Mouse (Mus musculus): ENCODE measurements at regions not wholly inside any gene's neighbourhood (a gene's known extent, or its start where the extent isn't known, plus 50 kb on each side); places are given as distances from the start of the nearest gene placed in this dataset.
A peak's percentile ranks its signal among the peaks of the same experiment; 100 is the strongest.

DNA sequence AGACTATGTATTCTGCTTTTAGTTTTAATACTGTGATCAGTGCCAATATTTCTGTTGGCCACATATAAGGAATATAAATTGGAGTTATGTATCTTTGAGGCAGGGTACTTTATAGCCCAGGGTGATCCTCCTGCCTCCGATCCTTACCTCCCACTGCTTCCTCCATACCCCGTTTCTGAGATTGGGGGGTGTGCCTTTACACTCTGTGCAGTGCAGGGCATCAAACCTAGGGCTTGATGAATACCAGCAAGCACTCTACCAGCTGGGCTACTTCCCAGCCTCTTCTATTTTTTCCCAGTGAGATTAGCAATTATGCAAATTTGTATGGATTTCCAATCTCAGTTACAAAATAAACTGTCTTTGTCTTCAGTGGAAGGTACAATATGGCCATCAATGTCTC, 97.3 kb upstream of the Tsc22d2 start:
- DNase-seq (ENCODE audit: low read depth, low spot score) (no peak), ATAC-seq (no peak)
- H3K27me3 ChIP-seq = no peaks in the 10 kb centered on the region
- POLR2A ChIA-PET = no interaction called here
- CTCF ChIA-PET = no interaction called here
- no peak for TF ChIP-seq CTCF (IDR thresholded peaks at IDR 0.05)
- in situ Hi-C loops (cut with MboI; ENCODE audit: low pct_unique_long_range_greater_than_20kb) = loop anchor here (10.0 kb wide), 1 partner anchor 98 kb away; the partner anchor contains the start of gene Tsc22d2

DNA sequence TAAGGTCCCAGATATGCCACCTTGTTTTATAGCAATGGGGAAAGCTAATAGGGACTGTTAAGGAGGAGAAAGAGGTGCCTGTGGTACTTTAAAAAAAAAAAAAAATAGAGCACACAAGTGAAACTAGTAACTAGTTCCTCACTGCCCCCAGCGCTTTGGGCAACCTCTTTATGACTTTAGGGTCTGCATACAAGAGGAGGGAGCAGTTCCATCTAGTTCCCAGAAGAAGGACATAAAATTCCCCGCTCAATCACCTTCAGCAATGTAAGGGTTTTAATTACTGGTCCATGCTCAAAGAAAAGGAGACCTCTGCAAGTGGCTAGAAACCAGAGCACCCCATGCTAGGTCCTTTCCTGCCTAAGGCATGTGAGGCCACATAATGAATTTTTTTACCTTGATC, 95.8 kb upstream of the Tsc22d2 start:
- ATAC-seq = no peak
- no peak for TF ChIP-seq CTCF (IDR thresholded peaks at IDR 0.05)
- POLR2A ChIA-PET = no interaction called here
- DNase-seq (ENCODE audit: low read depth, low spot score) = no peak
- CTCF ChIA-PET = interaction anchor here (0.9 to 1.9 kb wide), 7 partner anchors 9 to 170 kb away, joined by 3 to 7 read pairs (median 3); no protein-coding TSS in a partner anchor
- in situ Hi-C loops (cut with MboI; ENCODE audit: low pct_unique_long_range_greater_than_20kb) = loop anchor here (10.0 kb wide), 1 partner anchor 96 kb away; the partner anchor contains the start of gene Tsc22d2
- no peaks in the 10 kb centered on the region for H3K27me3 ChIP-seq

- no peak for TF ChIP-seq CTCF (IDR thresholded peaks at IDR 0.05)
- no peaks in the 10 kb centered on the region for H3K27me3 ChIP-seq
- ChIA-PET CTCF (interaction anchor here (1.2 to 1.9 kb wide), 5 partner anchors 8 to 169 kb away, joined by 3 to 7 read pairs (median 4); no protein-coding TSS in a partner anchor), POLR2A (no interaction called here)
- DNase-seq (ENCODE audit: low read depth, low spot score) (no peak), ATAC-seq (no peak)
- in situ Hi-C loops (cut with MboI; ENCODE audit: low pct_unique_long_range_greater_than_20kb) = loop anchor here (10.0 kb wide), 1 partner anchor 95 kb away; the partner anchor contains the start of gene Tsc22d2
Measured at GRCm38 (mm10) chr3:58319463-58319862, 95.1 kb upstream of the Tsc22d2 start.

GRCm38 (mm10) chr3:58320812-58321211, 93.7 kb upstream of the Tsc22d2 start:
- H3K27me3 ChIP-seq = no peaks in the 10 kb centered on the region
- CTCF ChIA-PET = interaction anchor here (1.1 to 2.1 kb wide), 5 partner anchors 8 to 174 kb away, joined by 3 to 9 read pairs (median 4); no protein-coding TSS in a partner anchor
- in situ Hi-C loops (cut with MboI; ENCODE audit: low pct_unique_long_range_greater_than_20kb) = no loop called here
- no peak for TF ChIP-seq CTCF (IDR thresholded peaks at IDR 0.05)
- no peak for DNase-seq (ENCODE audit: low read depth, low spot score)
- no peak for ATAC-seq
- POLR2A ChIA-PET = no interaction called here

DNA sequence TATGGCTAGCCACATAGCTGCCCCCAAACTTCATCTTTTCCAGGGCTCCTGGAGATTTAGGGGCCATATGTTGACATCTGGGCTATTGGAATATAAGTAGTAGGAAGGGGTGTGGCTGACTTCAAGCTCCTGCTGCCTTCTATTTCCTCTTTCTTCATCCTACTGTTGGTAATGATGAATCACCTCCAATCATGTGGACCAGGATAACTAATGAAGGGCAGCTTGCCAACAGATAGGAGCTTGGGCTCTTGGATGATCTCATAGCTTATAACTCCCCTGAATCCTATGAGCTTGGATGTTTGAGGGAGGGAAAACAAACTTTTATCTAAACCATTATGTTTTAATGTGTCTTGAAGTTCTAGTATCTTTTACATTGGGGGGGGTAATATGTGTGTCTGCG, 92.2 kb upstream of the Tsc22d2 start:
- in situ Hi-C loops (cut with MboI; ENCODE audit: low pct_unique_long_range_greater_than_20kb) = no loop called here
- no peak for TF ChIP-seq CTCF (IDR thresholded peaks at IDR 0.05)
- ChIA-PET POLR2A (no interaction called here), CTCF (interaction anchor here (1.1 to 2.1 kb wide), 4 partner anchors 9 to 173 kb away, joined by 3 to 9 read pairs (median 4); no protein-coding TSS in a partner anchor)
- ATAC-seq = peak; percentile 26
- peak; percentile 35 for DNase-seq (ENCODE audit: low read depth, low spot score)
- no peaks in the 10 kb centered on the region for H3K27me3 ChIP-seq

DNA sequence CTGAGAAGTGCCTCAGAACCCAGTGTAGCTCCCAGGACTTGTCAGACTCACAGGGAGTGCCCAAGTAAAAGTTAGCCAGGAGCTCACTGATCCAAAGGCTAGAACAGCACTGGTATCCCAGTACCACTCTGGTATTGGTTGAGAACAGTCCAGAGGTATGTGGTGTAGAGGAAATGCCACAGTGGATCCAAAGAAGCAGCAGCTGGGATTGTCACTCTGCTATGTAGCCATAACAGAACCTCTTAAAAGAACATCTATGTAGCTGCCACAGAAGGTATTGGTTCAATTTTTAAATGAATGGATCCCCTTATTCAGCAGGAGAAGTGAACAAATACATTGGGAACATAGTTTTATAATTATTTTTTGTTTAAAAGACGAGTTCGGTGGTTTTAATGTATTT, 86.8 kb upstream of the Tsc22d2 start:
- in situ Hi-C loops (cut with MboI; ENCODE audit: low pct_unique_long_range_greater_than_20kb) = no loop called here
- ChIA-PET CTCF (interaction anchor here (1.0 to 2.1 kb wide), 4 partner anchors 9 to 19 kb away, joined by 3 to 6 read pairs (median 4); no protein-coding TSS in a partner anchor), POLR2A (no interaction called here)
- ATAC-seq = no peak
- no peak for TF ChIP-seq CTCF (IDR thresholded peaks at IDR 0.05)
- H3K27me3 ChIP-seq = no peaks in the 10 kb centered on the region
- no peak for DNase-seq (ENCODE audit: low read depth, low spot score)

- ATAC-seq (no peak), DNase-seq (ENCODE audit: low read depth, low spot score) (no peak)
- ChIA-PET POLR2A (interaction anchor here (0.5 kb wide), 1 partner anchor 95 kb away, joined by 3 read pairs; no protein-coding TSS in a partner anchor), CTCF (interaction anchor here (0.8 to 1.6 kb wide), 3 partner anchors 9 to 17 kb away, joined by 3 to 7 read pairs (median 4); no protein-coding TSS in a partner anchor)
- no peak for TF ChIP-seq CTCF (IDR thresholded peaks at IDR 0.05)
- H3K27me3 ChIP-seq = no peaks in the 10 kb centered on the region
- in situ Hi-C loops (cut with MboI; ENCODE audit: low pct_unique_long_range_greater_than_20kb) = no loop called here
Measured at GRCm38 (mm10) chr3:58330186-58330585, 84.3 kb upstream of the Tsc22d2 start.

DNA sequence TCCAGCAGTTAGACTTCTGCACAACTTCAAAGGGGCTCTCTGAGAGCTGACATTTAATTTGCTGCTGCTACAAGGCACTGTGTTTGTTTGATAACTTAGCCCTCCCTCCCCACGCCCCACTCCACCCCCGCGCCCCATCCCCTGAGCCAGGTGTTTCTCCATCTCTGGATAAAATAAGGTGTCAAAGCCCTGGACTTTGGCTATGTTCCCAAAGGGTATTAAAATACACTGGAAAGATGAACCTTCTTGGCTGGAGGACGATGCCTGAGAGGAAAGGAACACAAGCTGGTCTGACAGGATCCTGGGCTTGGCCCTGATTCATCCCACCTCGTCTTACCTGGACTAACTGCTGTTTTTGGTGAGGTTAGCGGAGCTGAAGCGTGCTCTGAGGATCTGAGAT, 80.5 kb upstream of the Tsc22d2 start:
- ChIA-PET CTCF (interaction anchor here (1.2 to 1.5 kb wide), 2 partner anchors 12 to 18 kb away, joined by 3 to 4 read pairs; no protein-coding TSS in a partner anchor), POLR2A (interaction anchor here (1.0 kb wide), 1 partner anchor 37 kb away, joined by 3 read pairs; no protein-coding TSS in a partner anchor)
- no peak for DNase-seq (ENCODE audit: low read depth, low spot score)
- in situ Hi-C loops (cut with MboI; ENCODE audit: low pct_unique_long_range_greater_than_20kb) = no loop called here
- no peak for ATAC-seq
- no peak for TF ChIP-seq CTCF (IDR thresholded peaks at IDR 0.05)
- H3K27me3 ChIP-seq = no peaks in the 10 kb centered on the region

DNA sequence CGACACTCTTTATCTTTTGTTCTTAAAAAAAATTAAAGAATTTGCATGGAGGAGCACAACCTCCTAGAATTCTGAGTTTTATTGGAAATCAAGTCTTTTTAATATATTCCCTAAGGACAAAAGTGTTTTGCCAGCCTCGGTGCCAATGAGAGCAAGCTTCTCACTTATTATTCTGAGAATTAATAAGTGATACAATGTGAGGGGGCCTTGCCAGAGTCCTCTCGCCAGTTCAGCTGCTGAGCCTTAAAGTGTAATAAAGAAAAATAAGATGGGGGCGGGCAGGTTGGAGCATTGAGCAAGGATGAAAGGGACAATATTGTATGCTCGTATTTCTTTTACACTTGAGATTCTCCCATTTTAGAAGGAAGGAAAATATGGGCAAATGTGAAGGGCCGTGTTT, 79.2 kb upstream of the Tsc22d2 start:
- POLR2A ChIA-PET = no interaction called here
- in situ Hi-C loops (cut with MboI; ENCODE audit: low pct_unique_long_range_greater_than_20kb) = no loop called here
- no peak for TF ChIP-seq CTCF (IDR thresholded peaks at IDR 0.05)
- CTCF ChIA-PET = no interaction called here
- H3K27me3 ChIP-seq = no peaks in the 10 kb centered on the region
- DNase-seq (ENCODE audit: low read depth, low spot score) = no peak
- no peak for ATAC-seq

DNA sequence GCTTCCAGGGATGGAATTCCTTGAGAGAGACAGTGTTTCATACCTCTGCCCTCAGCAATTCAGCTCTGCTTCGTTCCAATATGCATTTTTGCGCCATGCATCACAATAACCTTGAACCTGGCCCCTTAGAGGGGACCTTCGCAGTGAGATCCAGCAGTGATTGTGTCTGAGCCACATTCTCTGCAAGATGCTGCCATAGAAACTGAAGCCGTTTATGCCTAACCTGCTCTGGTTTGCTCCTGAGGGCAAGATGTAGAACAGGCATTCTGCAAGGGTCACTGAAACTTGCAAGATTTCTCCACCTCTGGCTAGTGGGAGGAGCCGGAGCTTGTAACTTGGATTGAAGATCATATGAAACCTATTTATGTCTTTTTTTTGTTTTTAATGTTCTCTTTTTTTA, 78.4 kb upstream of the Tsc22d2 start:
- no peak for TF ChIP-seq CTCF (IDR thresholded peaks at IDR 0.05)
- DNase-seq (ENCODE audit: low read depth, low spot score) (no peak), ATAC-seq (peak; percentile 57)
- in situ Hi-C loops (cut with MboI; ENCODE audit: low pct_unique_long_range_greater_than_20kb) = no loop called here
- no peaks in the 10 kb centered on the region for H3K27me3 ChIP-seq
- POLR2A ChIA-PET = no interaction called here
- CTCF ChIA-PET = interaction anchor here (0.6 kb wide), 1 partner anchor 11 kb away, joined by 3 read pairs; no protein-coding TSS in a partner anchor

GRCm38 (mm10) chr3:58336590-58336989, 77.9 kb upstream of the Tsc22d2 start:
- TF ChIP-seq CTCF (IDR thresholded peaks at IDR 0.05) = no peak
- DNase-seq (ENCODE audit: low read depth, low spot score) = no peak
- ChIA-PET CTCF (no interaction called here), POLR2A (no interaction called here)
- ATAC-seq = no peak
- H3K27me3 ChIP-seq = no peaks in the 10 kb centered on the region
- in situ Hi-C loops (cut with MboI; ENCODE audit: low pct_unique_long_range_greater_than_20kb) = no loop called here
